Mouse (Mus musculus) adipocyte (in vitro differentiated cells): ENCODE results near the gene Zfp689.
"Not testable (repeated sequence)": the region's sequence is repeated elsewhere in the genome, so short reads cannot be mapped to it uniquely, and the experiment has no call there.

ENCODE experiments used
- DNase-seq: peaks from one replicate; pipeline ENCODE4 v3.0.0-alpha.2; 2016; ENCODE audit warnings: low spot score

Zfp689 gene

GRCm38 (mm10) chr7:127470743-127471645, 22.0 kb upstream of the Zfp689 start:
- DNase-seq, result peak; percentile 96

- DNase-seq, result peak; percentile 57
Measured at GRCm38 (mm10) chr7:127470011-127470715, 21.2 kb upstream of the Zfp689 start.

GRCm38 (mm10) chr7:127466606-127467005, 17.6 kb upstream of the Zfp689 start:
- DNase-seq, result no peak

- not testable (repeated sequence) for DNase-seq
Measured at GRCm38 (mm10) chr7:127465670-127466069, 16.7 kb upstream of the Zfp689 start.

GRCm38 (mm10) chr7:127465191-127465590, 16.2 kb upstream of the Zfp689 start:
- no peak for DNase-seq

- DNase-seq, result not testable (repeated sequence)
Measured at GRCm38 (mm10) chr7:127459311-127459710, 10.4 kb upstream of the Zfp689 start, which contains the start of gene Prr14. Prr14 (plus strand) TSS chr7:127459611.

- DNase-seq, result not testable (repeated sequence)
Measured at GRCm38 (mm10) chr7:127458371-127459122, 9.6 kb upstream of the Zfp689 start.

- no peak for DNase-seq
Measured at GRCm38 (mm10) chr7:127454905-127455304, 5.9 kb upstream of the Zfp689 start.

- DNase-seq, result no peak
Measured at GRCm38 (mm10) chr7:127453056-127453455, 4.1 kb upstream of the Zfp689 start.

- no peak for DNase-seq
Measured at GRCm38 (mm10) chr7:127449966-127450365, 1.0 kb upstream of the Zfp689 start.

GRCm38 (mm10) chr7:127443976-127444375, 5.0 kb downstream of the Zfp689 start:
- no peak for DNase-seq

- no peak for DNase-seq
Measured at GRCm38 (mm10) chr7:127437724-127438123, 11.2 kb downstream of the Zfp689 start.

GRCm38 (mm10) chr7:127435206-127435605, 13.8 kb downstream of the Zfp689 start:
- no peak for DNase-seq

- no peak for DNase-seq
Measured at GRCm38 (mm10) chr7:127426354-127426753, 22.6 kb downstream of the Zfp689 start.

- no peak for DNase-seq
Measured at GRCm38 (mm10) chr7:127425911-127426310, 23.0 kb downstream of the Zfp689 start.

GRCm38 (mm10) chr7:127425291-127425690, 23.7 kb downstream of the Zfp689 start:
- DNase-seq, result no peak

GRCm38 (mm10) chr7:127422247-127422646, 26.7 kb downstream of the Zfp689 start:
- no peak for DNase-seq

GRCm38 (mm10) chr7:127421388-127422191, 27.4 kb downstream of the Zfp689 start, which contains the start of gene Zfp688:
Zfp688 (minus strand) TSS chr7:127422068.
- peak; percentile 84 for DNase-seq

- no peak for DNase-seq
Measured at GRCm38 (mm10) chr7:127411418-127411817, 37.5 kb downstream of the Zfp689 start.

- DNase-seq, result peak; percentile 79
Measured at GRCm38 (mm10) chr7:127406002-127406987, 42.7 kb downstream of the Zfp689 start, which contains the start of gene Zfp764. Zfp764 (minus strand) TSS chr7:127406822.
